Mouse (Mus musculus): ENCODE measurements around the gene Gnb5. TPM values are rescaled to one million over a fixed set of nuclear protein-coding genes. Genes with fewer than 3 reads are reported as not detected.

Gnb5 gene
- polyA plus RNA-seq, 1 experiment: 4.0 TPM

DNA sequence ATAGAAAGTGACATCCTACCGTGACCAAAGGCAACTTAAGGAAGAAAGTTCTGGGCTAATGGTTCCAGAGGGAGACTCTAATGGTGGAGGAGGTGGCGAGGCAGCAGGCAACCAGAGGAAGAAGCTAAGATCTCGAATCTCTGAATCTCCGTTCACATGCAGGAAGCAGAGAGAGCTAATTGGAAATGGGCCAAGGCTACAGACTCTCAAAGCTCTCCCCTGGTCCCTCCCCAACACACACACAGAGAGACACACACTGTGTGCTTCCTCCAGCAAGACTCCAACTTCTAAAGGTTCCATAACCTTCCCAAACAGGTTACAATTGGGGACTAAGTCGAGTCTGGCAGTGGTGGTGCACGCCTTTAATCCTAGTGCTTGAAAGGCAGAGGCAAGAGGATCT lies 35.7 kb upstream of the Gnb5 start:
- no peak for TF ChIP-seq CTCF (IDR thresholded peaks at IDR 0.05; ENCODE audit: control insufficient read depth, insufficient read depth, insufficient replicate concordance, low read depth, low read length)
- TF ChIP-seq POLR2A (IDR thresholded peaks at IDR 0.05; ENCODE audit: control insufficient read depth, low read depth, low read length): no peak
- no peaks in the 10 kb centered on the region for H3K4me1 ChIP-seq (ENCODE audit: control insufficient read depth, insufficient read depth, low read length)
- H3K27me3 ChIP-seq (ENCODE audit: control insufficient read depth, insufficient read depth, low read length): no peaks in the 10 kb centered on the region

DNA sequence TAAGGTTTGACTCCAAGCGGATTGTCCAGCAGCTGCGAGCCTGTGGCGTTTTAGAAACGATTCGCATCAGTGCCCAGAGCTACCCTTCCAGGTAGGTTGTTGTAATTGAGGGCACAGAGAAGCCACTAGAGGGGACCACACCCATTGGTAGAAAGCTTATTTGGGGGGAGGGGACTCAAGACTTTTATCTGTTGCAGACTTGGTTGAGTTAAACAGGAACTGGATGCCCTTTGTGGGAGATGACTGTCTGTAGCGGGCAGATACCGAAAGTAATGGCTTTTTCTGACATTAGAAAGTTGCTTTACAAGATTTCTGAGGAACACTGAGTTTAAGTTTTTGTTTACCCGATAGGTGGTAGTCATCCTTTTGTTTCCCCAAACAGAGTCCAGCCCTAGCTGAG lies 34.5 kb upstream of the Gnb5 start:
- Histone ChIP-seq H3K36me3 (ENCODE audit: control insufficient read depth, insufficient read depth, low read length) (no peaks in the 10 kb centered on the region), H3K4me3 (ENCODE audit: control insufficient read depth, low read depth, low read length) (no peak overlapping the region), H3K27ac (ENCODE audit: control insufficient read depth, insufficient read depth, low read depth, low read length) (no peak overlapping the region), H3K27me3 (ENCODE audit: control insufficient read depth, insufficient read depth, low read length) (no peaks in the 10 kb centered on the region), H3K4me1 (ENCODE audit: control insufficient read depth, insufficient read depth, low read length) (no peaks in the 10 kb centered on the region)
- TF ChIP-seq POLR2A (IDR thresholded peaks at IDR 0.05; ENCODE audit: control insufficient read depth, low read depth, low read length): no peak
- TF ChIP-seq CTCF (IDR thresholded peaks at IDR 0.05; ENCODE audit: control insufficient read depth, insufficient read depth, insufficient replicate concordance, low read depth, low read length): no peak

More for the DNA sequence above, 35.7 kb upstream of the Gnb5 start:
- H3K27ac ChIP-seq (ENCODE audit: control insufficient read depth, insufficient read depth, low read depth, low read length): no peak overlapping the region
- H3K36me3 ChIP-seq (ENCODE audit: control insufficient read depth, insufficient read depth, low read length): no peaks in the 10 kb centered on the region
- no peak overlapping the region for H3K4me3 ChIP-seq (ENCODE audit: control insufficient read depth, low read depth, low read length)

DNA sequence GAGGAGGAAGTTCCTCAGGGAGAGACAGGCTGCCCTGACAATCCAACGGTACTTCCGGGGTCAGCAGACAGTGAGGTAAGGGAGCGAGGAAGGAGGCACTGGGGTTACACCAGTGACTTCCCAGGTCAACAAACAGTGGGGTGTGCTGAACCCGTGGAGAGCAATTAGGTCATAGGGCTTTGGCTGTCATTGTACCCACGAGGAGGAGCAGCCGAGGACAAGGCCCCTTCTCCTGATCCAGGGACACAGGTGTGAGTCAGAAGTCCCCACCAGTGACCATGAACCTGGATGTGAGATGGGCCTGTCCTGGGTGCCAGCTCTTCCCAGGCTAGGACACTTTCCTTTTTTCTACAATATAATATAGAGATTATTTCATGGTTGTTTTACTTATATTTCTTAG lies 32.4 kb upstream of the Gnb5 start:
- no peaks in the 10 kb centered on the region for H3K4me1 ChIP-seq (ENCODE audit: control insufficient read depth, insufficient read depth, low read length)
- no peak overlapping the region for H3K4me3 ChIP-seq (ENCODE audit: control insufficient read depth, low read depth, low read length)
- no peaks in the 10 kb centered on the region for H3K36me3 ChIP-seq (ENCODE audit: control insufficient read depth, insufficient read depth, low read length)
- no peak overlapping the region for H3K27ac ChIP-seq (ENCODE audit: control insufficient read depth, insufficient read depth, low read depth, low read length)
- no peaks in the 10 kb centered on the region for H3K27me3 ChIP-seq (ENCODE audit: control insufficient read depth, insufficient read depth, low read length)
- TF ChIP-seq POLR2A (IDR thresholded peaks at IDR 0.05; ENCODE audit: control insufficient read depth, low read depth, low read length) (no peak), CTCF (IDR thresholded peaks at IDR 0.05; ENCODE audit: control insufficient read depth, insufficient read depth, insufficient replicate concordance, low read depth, low read length) (no peak)

DNA sequence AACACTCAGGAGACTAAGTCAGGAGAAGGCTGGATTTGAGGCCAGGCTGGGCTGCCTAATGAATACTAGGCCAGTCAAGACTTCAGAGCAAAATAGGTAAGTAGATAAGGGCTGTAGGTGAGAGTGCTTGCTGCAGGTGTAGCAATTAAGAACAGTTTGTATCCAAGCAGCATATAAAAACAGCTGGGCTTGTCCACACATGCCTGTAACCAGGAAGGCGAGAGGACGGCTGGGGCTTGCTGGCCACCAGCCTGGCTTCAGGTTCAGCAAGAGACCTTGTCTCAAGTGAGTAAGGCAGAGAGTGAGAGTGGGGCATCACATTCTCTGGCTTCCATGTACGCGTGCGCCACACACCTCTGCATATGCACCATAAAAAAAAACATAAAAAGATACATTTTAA lies 31.6 kb upstream of the Gnb5 start:
- Histone ChIP-seq H3K27me3 (ENCODE audit: control insufficient read depth, insufficient read depth, low read length) (no peaks in the 10 kb centered on the region), H3K4me3 (ENCODE audit: control insufficient read depth, low read depth, low read length) (no peak overlapping the region), H3K36me3 (ENCODE audit: control insufficient read depth, insufficient read depth, low read length) (no peaks in the 10 kb centered on the region), H3K27ac (ENCODE audit: control insufficient read depth, insufficient read depth, low read depth, low read length) (no peak overlapping the region), H3K4me1 (ENCODE audit: control insufficient read depth, insufficient read depth, low read length) (no peaks in the 10 kb centered on the region)
- TF ChIP-seq CTCF (IDR thresholded peaks at IDR 0.05; ENCODE audit: control insufficient read depth, insufficient read depth, insufficient replicate concordance, low read depth, low read length) (no peak), POLR2A (IDR thresholded peaks at IDR 0.05; ENCODE audit: control insufficient read depth, low read depth, low read length) (no peak)

DNA sequence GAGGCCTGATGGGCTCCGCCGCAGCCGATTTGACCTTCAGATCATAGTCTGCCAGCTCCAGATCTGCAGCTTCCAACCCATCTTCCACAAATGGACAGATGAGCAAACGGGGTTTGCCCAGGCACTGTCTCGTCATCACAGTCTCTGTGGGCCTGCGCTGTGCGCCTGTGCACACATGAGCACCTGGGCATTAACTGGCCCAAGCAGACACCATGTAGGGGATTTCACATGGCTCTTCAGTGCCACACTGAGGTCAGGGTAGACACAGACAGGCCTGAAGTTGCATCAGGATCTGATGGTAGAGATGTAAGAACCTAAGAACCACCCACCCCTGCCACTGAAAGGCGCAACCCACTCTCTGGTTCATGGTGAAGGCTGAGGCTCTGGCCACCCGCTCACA lies 31.0 kb upstream of the Gnb5 start:
- H3K4me3 ChIP-seq (ENCODE audit: control insufficient read depth, low read depth, low read length): no peak overlapping the region
- TF ChIP-seq CTCF (IDR thresholded peaks at IDR 0.05; ENCODE audit: control insufficient read depth, insufficient read depth, insufficient replicate concordance, low read depth, low read length) (no peak), POLR2A (IDR thresholded peaks at IDR 0.05; ENCODE audit: control insufficient read depth, low read depth, low read length) (no peak)
- no peak overlapping the region for H3K27ac ChIP-seq (ENCODE audit: control insufficient read depth, insufficient read depth, low read depth, low read length)
- no peaks in the 10 kb centered on the region for H3K4me1 ChIP-seq (ENCODE audit: control insufficient read depth, insufficient read depth, low read length)
- no peaks in the 10 kb centered on the region for H3K36me3 ChIP-seq (ENCODE audit: control insufficient read depth, insufficient read depth, low read length)
- no peaks in the 10 kb centered on the region for H3K27me3 ChIP-seq (ENCODE audit: control insufficient read depth, insufficient read depth, low read length)

DNA sequence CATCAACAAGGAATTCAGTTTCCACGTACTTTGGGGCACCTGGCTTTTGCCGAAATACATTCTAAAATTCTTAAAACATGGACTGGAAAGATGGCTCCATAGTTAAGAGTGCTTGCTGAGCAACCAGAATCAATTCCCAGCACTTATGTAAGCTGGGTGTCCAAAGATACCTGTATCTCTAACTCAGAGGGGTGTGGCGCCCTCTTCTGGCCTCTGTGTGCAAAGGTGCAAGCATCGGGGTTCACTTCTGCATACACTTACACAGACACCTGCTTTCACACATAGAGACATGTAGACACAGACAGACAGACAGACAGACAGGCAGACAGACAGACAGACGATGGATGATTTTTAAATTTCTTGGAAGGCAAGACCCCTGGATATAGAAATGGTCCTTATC lies 25.3 kb upstream of the Gnb5 start:
- TF ChIP-seq POLR2A (IDR thresholded peaks at IDR 0.05; ENCODE audit: control insufficient read depth, low read depth, low read length) (no peak), CTCF (IDR thresholded peaks at IDR 0.05; ENCODE audit: control insufficient read depth, insufficient read depth, insufficient replicate concordance, low read depth, low read length) (peak; percentile 56; the same call in 1 of the 2 replicates)
- Histone ChIP-seq H3K27ac (ENCODE audit: control insufficient read depth, insufficient read depth, low read depth, low read length) (no peak overlapping the region), H3K4me3 (ENCODE audit: control insufficient read depth, low read depth, low read length) (no peak overlapping the region), H3K4me1 (ENCODE audit: control insufficient read depth, insufficient read depth, low read length) (no peaks in the 10 kb centered on the region), H3K27me3 (ENCODE audit: control insufficient read depth, insufficient read depth, low read length) (no peaks in the 10 kb centered on the region), H3K36me3 (ENCODE audit: control insufficient read depth, insufficient read depth, low read length) (no peaks in the 10 kb centered on the region)

DNA sequence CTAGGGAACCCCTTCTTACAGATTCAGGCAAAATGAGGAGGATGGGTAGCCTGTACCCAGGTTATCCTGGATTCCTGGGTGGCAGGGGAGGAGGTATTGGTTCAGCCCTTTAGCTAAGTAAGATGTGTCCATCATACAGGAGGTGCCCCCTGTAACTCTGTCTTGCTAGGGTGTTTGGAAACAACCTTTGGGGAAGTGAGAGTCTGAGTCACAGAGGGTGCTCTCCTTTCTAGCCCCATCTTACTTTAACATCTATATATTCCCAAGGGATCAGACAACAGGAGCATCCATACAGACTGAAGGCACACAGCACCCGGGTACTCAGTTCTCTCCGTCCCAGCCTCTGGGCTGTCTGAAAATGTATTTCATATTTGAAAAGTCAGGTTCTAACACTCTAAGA lies 23.9 kb upstream of the Gnb5 start:
- H3K36me3 ChIP-seq (ENCODE audit: control insufficient read depth, insufficient read depth, low read length): no peaks in the 10 kb centered on the region
- no peak overlapping the region for H3K27ac ChIP-seq (ENCODE audit: control insufficient read depth, insufficient read depth, low read depth, low read length)
- H3K27me3 ChIP-seq (ENCODE audit: control insufficient read depth, insufficient read depth, low read length): no peaks in the 10 kb centered on the region
- no peak for TF ChIP-seq CTCF (IDR thresholded peaks at IDR 0.05; ENCODE audit: control insufficient read depth, insufficient read depth, insufficient replicate concordance, low read depth, low read length)
- TF ChIP-seq POLR2A (IDR thresholded peaks at IDR 0.05; ENCODE audit: control insufficient read depth, low read depth, low read length): no peak
- H3K4me1 ChIP-seq (ENCODE audit: control insufficient read depth, insufficient read depth, low read length): no peaks in the 10 kb centered on the region
- H3K4me3 ChIP-seq (ENCODE audit: control insufficient read depth, low read depth, low read length): no peak overlapping the region

DNA sequence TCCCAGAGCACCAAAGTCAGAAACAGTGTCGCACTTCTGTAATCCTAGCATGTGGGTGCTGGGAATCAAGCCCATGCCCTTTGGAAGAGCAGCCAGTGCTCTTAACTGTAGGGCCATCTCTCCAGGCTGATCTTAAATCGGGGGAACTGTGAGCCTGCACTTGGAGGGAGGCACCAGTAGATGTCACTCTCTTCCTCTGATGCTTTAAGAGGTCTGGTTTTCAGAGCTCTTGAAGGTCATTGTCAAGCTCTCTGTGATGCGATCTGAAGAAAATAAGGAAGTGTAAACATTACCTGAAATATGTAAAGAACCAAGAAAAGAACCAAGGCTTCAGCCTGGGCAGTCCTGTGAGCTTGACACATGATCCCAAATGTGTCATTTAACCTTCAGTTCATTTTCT lies 23.3 kb upstream of the Gnb5 start:
- no peak overlapping the region for H3K27ac ChIP-seq (ENCODE audit: control insufficient read depth, insufficient read depth, low read depth, low read length)

More for the DNA sequence above, 23.3 kb upstream of the Gnb5 start:
- no peak for TF ChIP-seq POLR2A (IDR thresholded peaks at IDR 0.05; ENCODE audit: control insufficient read depth, low read depth, low read length)
- peak; percentile 34; the same call in 1 of the 2 replicates for TF ChIP-seq CTCF (IDR thresholded peaks at IDR 0.05; ENCODE audit: control insufficient read depth, insufficient read depth, insufficient replicate concordance, low read depth, low read length)
- Histone ChIP-seq H3K4me3 (ENCODE audit: control insufficient read depth, low read depth, low read length) (no peak overlapping the region), H3K4me1 (ENCODE audit: control insufficient read depth, insufficient read depth, low read length) (peaks cover 2% of the 10 kb centered on the region; the same call in 1 of the 2 replicates), H3K36me3 (ENCODE audit: control insufficient read depth, insufficient read depth, low read length) (no peaks in the 10 kb centered on the region), H3K27me3 (ENCODE audit: control insufficient read depth, insufficient read depth, low read length) (no peaks in the 10 kb centered on the region)
